Mouse (Mus musculus) olfactory bulb, adult 2 months (tissue): Measurements from ENCODE around the gene Ptprn2. TPM values are rescaled to one million over a fixed set of nuclear protein-coding genes. Genes with fewer than 3 reads are reported as not detected.

Experiments
- H3K27ac ChIP-seq: fragments of 200-500 bp; 2 replicates; pipeline ENCODE4 v1.5.1; 2012; ENCODE audit warnings: low read depth, low read length; ENCODE audit not compliant: insufficient read depth
- H3K4me1 ChIP-seq: fragments of 200-500 bp; 2 replicates; pipeline ENCODE4 v1.6.1; 2012; ENCODE audit warnings: low read length; ENCODE audit not compliant: control insufficient read depth, insufficient read depth
- H3K4me3 ChIP-seq: fragments of 200-500 bp; 2 replicates; pipeline ENCODE4 v1.5.1; 2012; ENCODE audit warnings: mild to moderate bottlenecking, low read depth, low read length, moderate library complexity; ENCODE audit not compliant: insufficient read depth
- CTCF ChIP-seq: fragments of 200-500 bp; IDR thresholded peaks from 2 replicates; pipeline ENCODE4 v1.5.1; 2012; ENCODE audit warnings: low read depth, mild to moderate bottlenecking, low read length, moderate library complexity; ENCODE audit not compliant: insufficient read depth
- POLR2A ChIP-seq: fragments of 200-500 bp; IDR thresholded peaks from 2 replicates; pipeline ENCODE4 v1.6.1; 2012; ENCODE audit warnings: mild to moderate bottlenecking, low read depth, low read length, moderate library complexity; ENCODE audit not compliant: insufficient read depth
- WGBS: fragments of 180-500 bp; shearing (Covaris S2); methylation state at CpG from one replicate; pipeline ENCODE4 v1.1.7; 2018; 5-methylcytosine and 5-hydroxymethylcytosine counted together
- polyA plus RNA-seq: library from polyadenylated mRNA; stranded (reverse); fragments of >200 nt; gene quantifications from 2 replicates; pipeline ENCODE4 v1.2.4, GENCODE M21; 2012; ENCODE audit warnings: low replicate concordance; ENCODE audit not compliant: missing spikeins, insufficient read depth, insufficient read length

Gene Ptprn2
- polyA plus RNA-seq, 1 experiment, result not detected

DNA sequence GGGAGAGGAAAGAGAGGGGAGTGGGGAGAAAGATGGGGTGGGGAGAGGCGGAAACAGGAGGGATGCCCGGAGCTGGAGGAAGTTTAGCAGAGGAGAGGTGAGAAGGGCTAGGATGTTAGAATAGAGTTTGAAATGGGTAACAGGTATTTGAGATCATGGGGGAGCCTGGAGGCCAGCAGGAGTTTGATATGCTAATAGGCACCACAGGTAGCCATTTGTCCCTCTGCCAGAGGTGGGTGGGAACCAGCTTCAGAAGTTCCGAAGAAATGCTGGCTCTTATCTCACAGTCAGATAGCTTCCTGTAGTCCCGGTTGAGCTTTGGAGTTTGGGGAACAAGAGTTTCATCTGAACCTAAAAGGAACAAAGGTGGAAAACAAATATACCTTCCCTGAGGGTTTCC lies 155.4 kb downstream of the Ptprn2 start:
- 63% methylated on average over 4 of the region's 4 CpGs for WGBS
- H3K27ac ChIP-seq, result no peak overlapping the region
- TF ChIP-seq POLR2A (no peak), CTCF (no peak)

GRCm38 (mm10) chr12:116641339-116642190 lies 156.0 kb downstream of the Ptprn2 start:
- 59% methylated on average over 14 of the region's 14 CpGs for WGBS
- Histone ChIP-seq H3K4me3 (no peak overlapping the region), H3K4me1 (peaks cover 8% of the 10 kb centered on the region), H3K27ac (no peak overlapping the region)
- no peak for TF ChIP-seq POLR2A
- TF ChIP-seq CTCF, result no peak

More for the DNA sequence above, 155.4 kb downstream of the Ptprn2 start:
- Histone ChIP-seq H3K4me1 (peaks cover 8% of the 10 kb centered on the region), H3K4me3 (no peak overlapping the region)

DNA sequence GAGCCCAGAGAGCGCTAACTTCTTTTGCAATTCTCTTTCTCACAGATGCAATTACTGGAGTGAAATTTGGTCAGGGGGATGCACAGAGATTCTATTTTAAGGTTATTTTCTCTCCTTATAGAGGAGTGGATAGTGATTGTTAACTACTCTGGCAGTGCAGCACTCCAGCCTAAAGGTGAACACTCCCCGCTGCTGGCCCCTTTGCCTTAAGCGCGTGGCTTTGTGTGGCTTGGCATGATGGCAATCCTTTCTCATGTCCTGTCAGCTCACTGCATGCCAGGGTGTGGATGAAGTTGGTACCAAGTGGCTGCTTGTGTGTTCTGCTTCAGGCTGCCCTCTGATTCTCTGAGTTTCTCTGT lies 156.7 kb downstream of the Ptprn2 start:
- H3K4me1 ChIP-seq, result peaks cover 8% of the 10 kb centered on the region
- H3K4me3 ChIP-seq, result no peak overlapping the region
- no peak for TF ChIP-seq CTCF
- TF ChIP-seq POLR2A, result no peak
- 83% methylated on average over 4 of the region's 4 CpGs for WGBS
- H3K27ac ChIP-seq, result no peak overlapping the region

GRCm38 (mm10) chr12:116646771-116647170 lies 161.3 kb downstream of the Ptprn2 start:
- Histone ChIP-seq H3K27ac (no peak overlapping the region), H3K4me3 (no peak overlapping the region), H3K4me1 (peaks cover 2% of the 10 kb centered on the region)
- TF ChIP-seq CTCF (no peak), POLR2A (no peak)

- 80% methylated on average over 4 of the region's 4 CpGs for WGBS
- no peaks in the 10 kb centered on the region for H3K4me1 ChIP-seq
- TF ChIP-seq POLR2A (no peak), CTCF (no peak)
- no peak overlapping the region for H3K27ac ChIP-seq
- H3K4me3 ChIP-seq, result no peak overlapping the region
Observed at GRCm38 (mm10) chr12:116648584-116649206, 163.2 kb downstream of the Ptprn2 start.

DNA sequence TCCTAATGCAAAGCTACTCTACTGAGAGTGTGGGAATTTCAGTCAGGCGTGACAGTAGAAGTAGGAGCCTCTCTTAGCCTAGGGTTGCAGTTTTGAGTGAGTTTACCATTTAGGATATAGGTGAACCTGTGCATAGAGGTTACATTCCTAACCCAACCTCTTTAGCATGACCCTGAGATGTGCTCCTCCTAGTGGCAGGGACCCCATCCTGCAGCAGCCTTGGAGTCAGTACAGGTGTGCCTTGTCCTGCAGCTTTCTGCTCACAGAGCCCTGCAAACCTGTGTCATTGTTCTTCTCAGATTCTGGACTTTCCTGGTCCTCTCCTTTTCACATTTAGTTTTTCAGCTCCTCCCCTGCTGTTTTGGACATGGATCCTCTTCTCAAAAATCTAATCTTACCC lies 168.2 kb downstream of the Ptprn2 start:
- Histone ChIP-seq H3K27ac (no peak overlapping the region), H3K4me3 (no peak overlapping the region), H3K4me1 (no peaks in the 10 kb centered on the region)
- WGBS, result 96% methylated on average over 1 of the region's 1 CpGs
- no peak for TF ChIP-seq POLR2A
- TF ChIP-seq CTCF, result no peak

- Histone ChIP-seq H3K27ac (no peak overlapping the region), H3K4me1 (peaks cover 8% of the 10 kb centered on the region), H3K4me3 (no peak overlapping the region)
- no peak for TF ChIP-seq CTCF
- TF ChIP-seq POLR2A, result no peak
- WGBS, result 25% methylated on average over 7 of the region's 7 CpGs
Observed at GRCm38 (mm10) chr12:116660076-116660475, 174.6 kb downstream of the Ptprn2 start.

GRCm38 (mm10) chr12:116661018-116661417 lies 175.5 kb downstream of the Ptprn2 start:
- H3K4me1 ChIP-seq, result peaks cover 8% of the 10 kb centered on the region
- 83% methylated on average over 4 of the region's 4 CpGs for WGBS
- H3K4me3 ChIP-seq, result no peak overlapping the region
- no peak for TF ChIP-seq CTCF
- TF ChIP-seq POLR2A, result no peak
- no peak overlapping the region for H3K27ac ChIP-seq

DNA sequence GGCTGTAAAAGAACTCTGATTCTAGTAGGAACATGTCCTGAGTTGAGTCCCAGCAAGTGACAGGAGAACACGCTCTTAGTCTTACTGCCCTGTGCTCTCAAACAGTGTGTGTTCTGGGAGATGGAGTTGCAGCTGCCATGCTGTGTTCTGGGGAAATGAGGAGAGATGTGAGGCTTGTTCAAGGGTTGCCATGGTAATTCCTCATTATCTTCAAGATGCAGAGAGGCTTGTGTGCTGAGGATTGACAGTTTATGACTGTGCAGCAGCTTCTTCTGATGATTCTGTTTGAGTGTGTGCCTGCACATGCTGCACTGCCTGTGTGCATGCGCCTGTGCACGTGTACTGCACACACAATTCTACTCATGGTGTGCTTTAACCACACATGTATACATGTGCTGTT lies 192.2 kb downstream of the Ptprn2 start:
- TF ChIP-seq CTCF, result no peak
- no peak for TF ChIP-seq POLR2A
- no peak overlapping the region for H3K27ac ChIP-seq
- WGBS, result 49% methylated on average over 3 of the region's 3 CpGs

GRCm38 (mm10) chr12:116689832-116690231 lies 204.3 kb downstream of the Ptprn2 start:
- WGBS, result 84% methylated on average over 2 of the region's 2 CpGs
- Histone ChIP-seq H3K27ac (no peak overlapping the region), H3K4me1 (no peaks in the 10 kb centered on the region), H3K4me3 (no peak overlapping the region)
- TF ChIP-seq POLR2A (no peak), CTCF (no peak)

More for the DNA sequence above, 192.2 kb downstream of the Ptprn2 start:
- Histone ChIP-seq H3K4me3 (no peak overlapping the region), H3K4me1 (no peaks in the 10 kb centered on the region)
